Mouse (Mus musculus) stomach, embryonic 15.5 days (tissue): ENCODE measurements around the gene Fastkd1. TPM values are rescaled to one million over a fixed set of nuclear protein-coding genes. Genes with fewer than 3 reads are reported as not detected.
A peak's percentile ranks its signal among the peaks of the same experiment; 100 is the strongest.

Experiments
- ATAC-seq: fragments of 200-750 bp; cut with Nextera tagmentation; 2 replicates; pipeline ENCODE4 v1.8.0; 2017; ENCODE audit warnings: low read depth, moderate number of reproducible peaks, moderate TSS enrichment; ENCODE audit not compliant: insufficient read depth, low FRiP score
- H3K27ac ChIP-seq: fragments of 300-500 bp; sonication (generic); 2 replicates; pipeline ENCODE4 v1.5.1; 2015; ENCODE audit warnings: mild to moderate bottlenecking, inconsistent platforms
- H3K27me3 ChIP-seq: fragments of 300-500 bp; sonication (generic); replicated peaks from 2 replicates; pipeline ENCODE4 v1.6.1; 2015; ENCODE audit warnings: inconsistent platforms
- H3K36me3 ChIP-seq: fragments of 300-500 bp; sonication (generic); 2 replicates; pipeline ENCODE4 v1.6.1; 2015; ENCODE audit warnings: inconsistent platforms
- H3K4me1 ChIP-seq: fragments of 300-500 bp; sonication (generic); 2 replicates; pipeline ENCODE4 v1.6.1; 2015; ENCODE audit warnings: inconsistent platforms
- H3K4me2 ChIP-seq: fragments of 300-500 bp; sonication (generic); 2 replicates; pipeline ENCODE4 v1.6.1; 2015; ENCODE audit warnings: mild to moderate bottlenecking, inconsistent platforms
- H3K4me3 ChIP-seq: fragments of 300-500 bp; sonication (generic); replicated peaks from 2 replicates; pipeline ENCODE4 v1.5.1; 2015; ENCODE audit warnings: inconsistent platforms
- H3K9ac ChIP-seq: fragments of 300-500 bp; sonication (generic); 2 replicates; pipeline ENCODE4 v1.6.1; 2015; ENCODE audit warnings: inconsistent platforms
- H3K9me3 ChIP-seq: fragments of 300-500 bp; sonication (generic); 2 replicates; pipeline ENCODE4 v1.6.1; 2016; ENCODE audit warnings: inconsistent platforms
- WGBS: fragments of 180-500 bp; shearing (Covaris S2); methylation state at CpG from one replicate; pipeline ENCODE4 v1.1.7; 2015; 5-methylcytosine and 5-hydroxymethylcytosine counted together
- polyA plus RNA-seq: library from polyadenylated mRNA; unstranded; fragments of >200 nt; fragmentation: Nextera tagmentation; extraction: Ambion mirVana; gene quantifications from 2 replicates; pipeline ENCODE4 v1.2.1, GENCODE M21; 2015

Fastkd1 gene
- 9.0 and 9.8 TPM in 2 replicates for polyA plus RNA-seq

- 0% methylated on average over 39 of the region's 39 CpGs for WGBS
Measured at GRCm38 (mm10) chr2:69712981-69713625, at the start of gene Fastkd1. Gene Fastkd1 (minus strand): TSS chr2:69713516.

GRCm38 (mm10) chr2:69760980-69761379, 47.7 kb upstream of the Fastkd1 start:
- Histone ChIP-seq H3K27ac (no peak overlapping the region), H3K4me1 (no peaks in the 10 kb centered on the region), H3K4me2 (no peak overlapping the region), H3K36me3 (no peaks in the 10 kb centered on the region), H3K9me3 (no peaks in the 10 kb centered on the region), H3K4me3 (no peak overlapping the region), H3K9ac (no peak overlapping the region), H3K27me3 (no peaks in the 10 kb centered on the region)
- ATAC-seq: no peak
- 81% methylated on average over 5 of the region's 5 CpGs for WGBS

More at GRCm38 (mm10) chr2:69712981-69713625, at the start of gene Fastkd1:
- Histone ChIP-seq H3K4me2 (peak within 1 kb of the TSS; percentile 77), H3K9ac (peak within 1 kb of the TSS; percentile 79), H3K9me3 (no peaks in the 10 kb centered on the region), H3K4me3 (peak within 1 kb of the TSS; percentile 81), H3K36me3 (no peaks in the 10 kb centered on the region; the same call in 1 of the 2 replicates), H3K27ac (peak within 1 kb of the TSS; percentile 80), H3K27me3 (no peaks in the 10 kb centered on the region), H3K4me1 (no peaks in the 10 kb centered on the region)
- ATAC-seq: peak; percentile 98

- no peaks in the 10 kb centered on the region for H3K9me3 ChIP-seq
- no peak overlapping the region for H3K27ac ChIP-seq
- no peak for ATAC-seq
- no peak overlapping the region for H3K9ac ChIP-seq
- no peak overlapping the region for H3K4me3 ChIP-seq
- H3K4me1 ChIP-seq: no peaks in the 10 kb centered on the region
- 82% methylated on average over 1 of the region's 1 CpGs for WGBS
- H3K36me3 ChIP-seq: peaks cover 37% of the 10 kb centered on the region
- H3K27me3 ChIP-seq: no peaks in the 10 kb centered on the region
- H3K4me2 ChIP-seq: no peak overlapping the region
Measured at GRCm38 (mm10) chr2:69745091-69745490, 31.8 kb upstream of the Fastkd1 start.

- ATAC-seq: no peak
- 1% methylated on average over 13 of the region's 13 CpGs for WGBS
- peak overlapping the region; percentile 93 for H3K27ac ChIP-seq
- H3K4me1 ChIP-seq: 0 out of 2 replicates have a peak, but pooled peaks cover 4% of the 10 kb centered on the region
- peak overlapping the region; percentile 93 for H3K9ac ChIP-seq
- H3K27me3 ChIP-seq: no peaks in the 10 kb centered on the region
- H3K36me3 ChIP-seq: no peaks in the 10 kb centered on the region
- peak overlapping the region; percentile 70 for H3K4me2 ChIP-seq
- peak overlapping the region; percentile 99 for H3K4me3 ChIP-seq
- H3K9me3 ChIP-seq: no peaks in the 10 kb centered on the region
Measured at GRCm38 (mm10) chr2:69723519-69723825, 10.2 kb upstream of the Fastkd1 start.

GRCm38 (mm10) chr2:69722650-69723518, 9.6 kb upstream of the Fastkd1 start:
- H3K27ac ChIP-seq: peak overlapping the region; percentile 93
- under 1% methylated on average over 91 of the region's 91 CpGs for WGBS

GRCm38 (mm10) chr2:69722273-69722649, 8.9 kb upstream of the Fastkd1 start, which contains the start of gene Ppig:
Gene Ppig (plus strand): TSS chr2:69722545.
- ATAC-seq: peak; percentile 2; the same call in 1 of the 2 replicates

More at GRCm38 (mm10) chr2:69722650-69723518, 9.6 kb upstream of the Fastkd1 start:
- no peaks in the 10 kb centered on the region for H3K9me3 ChIP-seq
- ATAC-seq: peak; percentile 95
- H3K4me2 ChIP-seq: peak overlapping the region; percentile 70
- H3K4me3 ChIP-seq: peak overlapping the region; percentile 99
- H3K4me1 ChIP-seq: 0 out of 2 replicates have a peak, but pooled peaks cover 4% of the 10 kb centered on the region
- peak overlapping the region; percentile 93 for H3K9ac ChIP-seq
- H3K36me3 ChIP-seq: no peaks in the 10 kb centered on the region
- H3K27me3 ChIP-seq: no peaks in the 10 kb centered on the region

GRCm38 (mm10) chr2:69719121-69719520, 5.8 kb upstream of the Fastkd1 start:
- Histone ChIP-seq H3K4me3 (no peak overlapping the region), H3K36me3 (no peaks in the 10 kb centered on the region), H3K9me3 (no peaks in the 10 kb centered on the region), H3K27ac (no peak overlapping the region), H3K27me3 (no peaks in the 10 kb centered on the region), H3K9ac (no peak overlapping the region), H3K4me2 (no peak overlapping the region), H3K4me1 (0 out of 2 replicates have a peak, but pooled peaks cover 4% of the 10 kb centered on the region)
- no peak for ATAC-seq
- WGBS: 71% methylated on average over 1 of the region's 1 CpGs

More at GRCm38 (mm10) chr2:69722273-69722649, 8.9 kb upstream of the Fastkd1 start, which contains the start of gene Ppig:
- Histone ChIP-seq H3K36me3 (no peaks in the 10 kb centered on the region), H3K4me3 (peak within 1 kb of the TSS; percentile 99), H3K27me3 (no peaks in the 10 kb centered on the region), H3K27ac (peak within 1 kb of the TSS; percentile 93), H3K9ac (peak within 1 kb of the TSS; percentile 93), H3K4me1 (0 out of 2 replicates have a peak, but pooled peaks cover 4% of the 10 kb centered on the region), H3K9me3 (no peaks in the 10 kb centered on the region), H3K4me2 (peak within 1 kb of the TSS; percentile 70)
- 5% methylated on average over 12 of the region's 12 CpGs for WGBS

GRCm38 (mm10) chr2:69716483-69716882, 3.2 kb upstream of the Fastkd1 start:
- H3K4me2 ChIP-seq: no peak overlapping the region
- no peak overlapping the region for H3K4me3 ChIP-seq
- no peaks in the 10 kb centered on the region for H3K9me3 ChIP-seq

GRCm38 (mm10) chr2:69714126-69714525, 810 bp upstream of the Fastkd1 start:
- H3K4me3 ChIP-seq: no peak overlapping the region
- H3K27ac ChIP-seq: no peak overlapping the region
- no peak for ATAC-seq
- no peaks in the 10 kb centered on the region for H3K27me3 ChIP-seq
- WGBS: 78% methylated on average over 5 of the region's 5 CpGs
- no peaks in the 10 kb centered on the region for H3K4me1 ChIP-seq
- no peak overlapping the region for H3K9ac ChIP-seq
- H3K9me3 ChIP-seq: no peaks in the 10 kb centered on the region
- H3K4me2 ChIP-seq: no peak overlapping the region
- no peaks in the 10 kb centered on the region for H3K36me3 ChIP-seq

More at GRCm38 (mm10) chr2:69716483-69716882, 3.2 kb upstream of the Fastkd1 start:
- ATAC-seq: no peak
- H3K4me1 ChIP-seq: no peaks in the 10 kb centered on the region
- no peaks in the 10 kb centered on the region for H3K27me3 ChIP-seq
- no peak overlapping the region for H3K27ac ChIP-seq
- H3K9ac ChIP-seq: no peak overlapping the region
- no peaks in the 10 kb centered on the region for H3K36me3 ChIP-seq
- 71% methylated on average over 3 of the region's 3 CpGs for WGBS

GRCm38 (mm10) chr2:69713626-69714014, 304 bp upstream of the Fastkd1 start:
- H3K4me1 ChIP-seq: no peaks in the 10 kb centered on the region
- H3K9ac ChIP-seq: no peak overlapping the region
- 26% methylated on average over 4 of the region's 4 CpGs for WGBS
- peak overlapping the region; percentile 81 for H3K4me3 ChIP-seq
- no peak overlapping the region for H3K27ac ChIP-seq
- no peak for ATAC-seq
- H3K9me3 ChIP-seq: no peaks in the 10 kb centered on the region
- H3K36me3 ChIP-seq: no peaks in the 10 kb centered on the region
- peak overlapping the region; percentile 77 for H3K4me2 ChIP-seq
- H3K27me3 ChIP-seq: no peaks in the 10 kb centered on the region

GRCm38 (mm10) chr2:69712171-69712570, 1.1 kb downstream of the Fastkd1 start:
- H3K4me3 ChIP-seq: no peak overlapping the region
- H3K4me2 ChIP-seq: peak overlapping the region; percentile 77
- no peaks in the 10 kb centered on the region; the same call in 1 of the 2 replicates for H3K36me3 ChIP-seq
- WGBS: 84% methylated on average over 14 of the region's 14 CpGs
- no peaks in the 10 kb centered on the region for H3K9me3 ChIP-seq
- no peak for ATAC-seq
- H3K4me1 ChIP-seq: no peaks in the 10 kb centered on the region
- no peak overlapping the region for H3K9ac ChIP-seq
- no peak overlapping the region for H3K27ac ChIP-seq
- no peaks in the 10 kb centered on the region for H3K27me3 ChIP-seq

- Histone ChIP-seq H3K9ac (no peak overlapping the region), H3K4me3 (no peak overlapping the region), H3K9me3 (no peaks in the 10 kb centered on the region), H3K27ac (no peak overlapping the region), H3K27me3 (no peaks in the 10 kb centered on the region), H3K36me3 (no peaks in the 10 kb centered on the region), H3K4me1 (no peaks in the 10 kb centered on the region), H3K4me2 (no peak overlapping the region)
- no peak for ATAC-seq
- WGBS: 94% methylated on average over 8 of the region's 8 CpGs
Measured at GRCm38 (mm10) chr2:69700446-69700845, 12.9 kb downstream of the Fastkd1 start.
